Mouse (Mus musculus): Measurements from ENCODE around the gene Gm10220. TPM values are rescaled to one million over a fixed set of nuclear protein-coding genes. Genes with fewer than 3 reads are reported as not detected.

Gene Gm10220
- polyA plus RNA-seq, 1 experiment from 2014 or later: 0.14 TPM

- Histone ChIP-seq H3K4me3 (ENCODE audit: low read depth, low read length) (no peak overlapping the region), H3K4me1 (ENCODE audit: control insufficient read depth, insufficient read depth, low read length) (no peaks in the 10 kb centered on the region), H3K36me3 (ENCODE audit: control insufficient read depth, insufficient read depth, low read length) (no peaks in the 10 kb centered on the region), H3K4me2 (ENCODE audit: low read length) (no peak overlapping the region), H3K9ac (ENCODE audit: low read depth, low read length) (no peak overlapping the region), H3K27me3 (ENCODE audit: control insufficient read depth, insufficient read depth, low read depth, low read length) (no peaks in the 10 kb centered on the region), H3K27ac (ENCODE audit: low read length) (no peak overlapping the region), H3K9me3 (replicated peaks; ENCODE audit: control insufficient read depth, low read length, poor library complexity, severe bottlenecking) (0 out of 2 replicates have a peak, but pooled peaks cover 5% of the 10 kb centered on the region)
- 93% methylated on average over 24 of the region's 24 CpGs for WGBS
- no peak for ATAC-seq
These were observed 50.5 kb downstream of the Gm10220 start for GRCm38 (mm10) chr5:26070716-26071115.

Other genes with a start within 250 kb of the Gm10220 start
- 0.09 TPM in 1 of 2 replicates, not detected in the other for gene Gm21663, start 179.0 kb downstream of the Gm10220 start, polyA plus RNA-seq (2015; fragmentation: Nextera tagmentation; extraction: Ambion mirVana)
- gene Gm21671, start 167.0 kb downstream of the Gm10220 start, polyA plus RNA-seq (2015; fragmentation: Nextera tagmentation; extraction: Ambion mirVana): 0.25 and 0.27 TPM in 2 replicates
- gene Gm21680, start 148.8 kb downstream of the Gm10220 start, polyA plus RNA-seq (2015; fragmentation: Nextera tagmentation; extraction: Ambion mirVana): 0.17 and 0.43 TPM in 2 replicates
- 0.20 and 0.30 TPM in 2 replicates for gene Gm21698, start 132.8 kb downstream of the Gm10220 start, polyA plus RNA-seq (2015; fragmentation: Nextera tagmentation; extraction: Ambion mirVana)
- gene Gm1979, start 116.6 kb downstream of the Gm10220 start, polyA plus RNA-seq (2015; fragmentation: Nextera tagmentation; extraction: Ambion mirVana): 0.29 and 0.36 TPM in 2 replicates
- gene Gm5862, start 98.5 kb downstream of the Gm10220 start, polyA plus RNA-seq (2015; fragmentation: Nextera tagmentation; extraction: Ambion mirVana): 0.14 TPM in 1 of 2 replicates, not detected in the other
- gene Speer4a, start 81.9 kb downstream of the Gm10220 start, polyA plus RNA-seq (2015; fragmentation: Nextera tagmentation; extraction: Ambion mirVana): 0.13 and 0.15 TPM in 2 replicates
- gene Gm7347, start 62.8 kb downstream of the Gm10220 start, polyA plus RNA-seq (2015; fragmentation: Nextera tagmentation; extraction: Ambion mirVana): 0.12 and 0.21 TPM in 2 replicates
- gene Gm10471, start 32.1 kb downstream of the Gm10220 start, polyA plus RNA-seq (2015; fragmentation: Nextera tagmentation; extraction: Ambion mirVana): 0.09 and 0.11 TPM in 2 replicates
- 0.09 and 0.16 TPM in 2 replicates for gene 5031410I06Rik, start 16.1 kb downstream of the Gm10220 start, polyA plus RNA-seq (2015; fragmentation: Nextera tagmentation; extraction: Ambion mirVana)
- 0.36 and 0.49 TPM in 2 replicates for gene Gm7361, start 136.3 kb upstream of the Gm10220 start, polyA plus RNA-seq (2015; fragmentation: Nextera tagmentation; extraction: Ambion mirVana)

Data from midbrain, embryonic 16.5 days (tissue).